Mouse (Mus musculus) midbrain, embryonic 11.5 days (tissue): ENCODE measurements around the gene Unc5a. TPM values are rescaled to one million over a fixed set of nuclear protein-coding genes. Genes with fewer than 3 reads are reported as not detected.

Source experiments
- ATAC-seq: fragments of 200-750 bp; cut with Nextera tagmentation; 2 replicates; pipeline ENCODE4 v1.8.0; 2017; ENCODE audit warnings: moderate TSS enrichment, moderate library complexity; ENCODE audit not compliant: low FRiP score
- DNase-seq: peaks from one replicate; pipeline ENCODE4 v3.0.0; 2015; ENCODE audit warnings: low spot score; ENCODE audit errors: missing footprints
- H3K27ac ChIP-seq: fragments of 300-500 bp; sonication (generic); 2 replicates; pipeline ENCODE4 v1.5.1; 2014; ENCODE audit warnings: low read depth, low read length
- H3K27me3 ChIP-seq: fragments of 300-500 bp; sonication (generic); 2 replicates; pipeline ENCODE4 v1.6.1; 2014; ENCODE audit warnings: mild to moderate bottlenecking, low read length, moderate library complexity, mixed read lengths; ENCODE audit not compliant: control insufficient read depth, insufficient read depth
- H3K36me3 ChIP-seq: fragments of 300-500 bp; sonication (generic); 2 replicates; pipeline ENCODE4 v1.6.1; 2014; ENCODE audit warnings: mild to moderate bottlenecking, low read length, moderate library complexity, mixed read lengths; ENCODE audit not compliant: control insufficient read depth, insufficient read depth
- H3K4me1 ChIP-seq: fragments of 300-500 bp; sonication (generic); 2 replicates; pipeline ENCODE4 v1.6.1; 2014; ENCODE audit warnings: low read length; ENCODE audit not compliant: control insufficient read depth, insufficient read depth
- H3K4me2 ChIP-seq: fragments of 300-500 bp; sonication (generic); 2 replicates; pipeline ENCODE4 v1.6.1; 2014; ENCODE audit warnings: mild to moderate bottlenecking, moderate library complexity
- H3K4me3 ChIP-seq: fragments of 300-500 bp; sonication (generic); 2 replicates; pipeline ENCODE4 v1.5.1; 2014; ENCODE audit warnings: low read depth, low read length
- H3K9ac ChIP-seq: fragments of 300-500 bp; sonication (generic); 2 replicates; pipeline ENCODE4 v1.6.1; 2014; ENCODE audit warnings: low read length
- H3K9me3 ChIP-seq: fragments of 300-500 bp; sonication (generic); 2 replicates; pipeline ENCODE4 v1.6.1; 2016; ENCODE audit warnings: low read length; ENCODE audit not compliant: control insufficient read depth
- WGBS: fragments of 180-500 bp; shearing (Covaris S2); extraction: QIAGEN DNeasy Blood & Tissue Kit; methylation state at CpG from one replicate; pipeline ENCODE4 v1.1.7; 2014; 5-methylcytosine and 5-hydroxymethylcytosine counted together
- polyA plus RNA-seq: library from polyadenylated mRNA; unstranded; fragments of >200 nt; fragmentation: Nextera tagmentation; extraction: Ambion mirVana; gene quantifications from 2 replicates; pipeline ENCODE4 v1.2.1, GENCODE M21; 2014

The Unc5a gene
- polyA plus RNA-seq, 1 experiment from 2014 or later = 2.9 TPM

DNA sequence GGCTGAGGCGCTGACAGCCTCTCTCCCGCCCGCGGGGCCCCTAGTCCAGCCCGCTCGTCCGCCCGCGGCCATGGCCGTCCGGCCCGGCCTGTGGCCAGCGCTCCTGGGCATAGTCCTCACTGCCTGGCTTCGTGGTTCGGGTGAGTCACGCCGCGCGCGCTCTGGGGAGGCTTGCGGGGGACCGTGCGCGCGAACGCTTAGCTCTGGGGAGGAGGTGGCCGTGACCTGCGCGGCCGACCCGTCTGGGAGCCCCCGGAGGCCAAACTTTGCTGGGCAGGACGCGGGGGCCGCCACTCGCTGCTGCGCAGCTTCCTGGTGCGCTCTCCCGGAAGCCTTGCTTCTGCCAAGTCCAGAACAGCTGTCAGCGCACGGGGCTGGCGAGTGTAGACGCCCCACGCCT is 381 bp downstream of the Unc5a start:
- no peaks in the 10 kb centered on the region for H3K9me3 ChIP-seq
- peak; percentile 95 for DNase-seq

GRCm38 (mm10) chr13:54950131-54950530 is 920 bp downstream of the Unc5a start:
- peak overlapping the region; percentile 60 for H3K4me3 ChIP-seq
- H3K27ac ChIP-seq = no peak overlapping the region
- H3K27me3 ChIP-seq = peaks cover 87% of the 10 kb centered on the region
- no peaks in the 10 kb centered on the region for H3K9me3 ChIP-seq
- H3K9ac ChIP-seq = peak overlapping the region; percentile 14; the same call in 1 of the 2 replicates
- DNase-seq = no peak
- ATAC-seq = no peak
- H3K36me3 ChIP-seq = no peaks in the 10 kb centered on the region
- H3K4me1 ChIP-seq = peaks cover 14% of the 10 kb centered on the region
- H3K4me2 ChIP-seq = peak overlapping the region; percentile 94
- under 1% methylated on average over 9 of the region's 9 CpGs for WGBS

More for the DNA sequence above, 381 bp downstream of the Unc5a start:
- Histone ChIP-seq H3K27me3 (peaks cover 86% of the 10 kb centered on the region), H3K36me3 (no peaks in the 10 kb centered on the region), H3K27ac (0 out of 2 replicates have a peak overlapping the region, but pooled peaks have one; percentile 10), H3K9ac (peak overlapping the region; percentile 64), H3K4me3 (peak overlapping the region; percentile 60), H3K4me1 (peaks cover 14% of the 10 kb centered on the region), H3K4me2 (peak overlapping the region; percentile 94)
- WGBS = under 1% methylated on average over 44 of the region's 44 CpGs
- peak; percentile 53 for ATAC-seq

DNA sequence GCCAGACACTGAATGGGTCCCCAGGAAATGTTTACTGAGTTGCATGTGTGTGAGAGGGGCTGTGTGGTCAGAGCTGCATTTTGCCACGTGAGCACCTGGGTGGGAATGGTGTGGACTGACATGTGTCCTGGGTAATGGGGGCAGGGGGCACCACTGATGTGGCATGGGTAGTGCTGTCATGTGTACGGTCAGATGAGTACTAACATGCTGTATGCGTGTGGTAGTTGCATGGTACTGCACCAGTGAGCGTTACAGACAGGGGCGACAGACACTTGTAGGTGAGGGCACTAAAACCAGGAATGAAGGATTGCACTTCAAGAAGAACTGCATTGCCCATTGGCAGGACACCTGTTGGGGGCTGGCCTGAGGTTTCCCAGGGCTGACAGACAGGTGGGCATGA is 2.0 kb downstream of the Unc5a start:
- peaks cover 14% of the 10 kb centered on the region for H3K4me1 ChIP-seq

GRCm38 (mm10) chr13:54954745-54955144 is 5.5 kb downstream of the Unc5a start:
- H3K36me3 ChIP-seq = no peaks in the 10 kb centered on the region
- peaks cover 18% of the 10 kb centered on the region for H3K4me1 ChIP-seq

More for the DNA sequence above, 2.0 kb downstream of the Unc5a start:
- no peak overlapping the region for H3K9ac ChIP-seq
- H3K27ac ChIP-seq = no peak overlapping the region
- 56% methylated on average over 5 of the region's 5 CpGs for WGBS
- no peak overlapping the region for H3K4me3 ChIP-seq
- H3K4me2 ChIP-seq = no peak overlapping the region
- H3K27me3 ChIP-seq = peaks cover 94% of the 10 kb centered on the region
- H3K9me3 ChIP-seq = no peaks in the 10 kb centered on the region
- no peak for DNase-seq
- no peak for ATAC-seq
- H3K36me3 ChIP-seq = no peaks in the 10 kb centered on the region

DNA sequence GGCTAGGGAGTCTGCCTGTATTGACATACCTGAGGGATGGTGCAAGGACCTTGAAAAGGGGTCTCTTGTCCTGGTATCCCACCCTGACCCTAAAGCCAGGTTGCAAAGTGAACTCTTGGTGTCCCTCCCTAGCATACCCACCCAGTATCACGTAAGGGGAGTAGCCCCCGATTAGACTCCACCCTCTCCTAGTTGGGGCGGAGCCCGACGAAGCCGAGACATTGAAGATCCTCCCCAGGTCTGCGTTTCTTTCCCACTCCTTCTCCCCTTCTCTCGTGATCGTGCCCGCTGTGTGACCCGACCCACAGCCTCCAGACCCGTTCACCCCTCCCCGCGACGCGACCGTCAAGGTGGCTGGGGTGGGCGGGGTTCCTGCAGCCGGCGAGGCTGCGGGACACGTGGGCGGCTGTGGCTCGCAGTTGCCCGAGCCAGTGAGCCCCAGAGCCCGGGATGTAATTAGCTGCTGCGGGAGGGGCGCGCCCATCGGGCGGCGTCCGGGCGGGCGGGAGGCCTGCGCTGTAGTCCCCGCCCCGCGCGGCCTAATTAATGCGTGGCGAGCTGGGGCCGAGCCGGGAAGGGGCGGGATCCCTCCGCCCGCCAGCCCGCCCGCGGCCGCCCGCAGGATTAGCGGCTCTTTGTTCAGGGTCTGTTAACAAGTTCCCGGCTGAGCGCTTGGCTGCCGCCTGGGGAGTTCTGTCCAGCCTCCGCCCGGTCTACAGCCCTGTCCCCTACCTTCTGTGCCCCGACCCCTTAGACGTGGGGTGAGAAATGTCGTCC is 6.7 kb downstream of the Unc5a start:
- peaks cover 16% of the 10 kb centered on the region for H3K4me1 ChIP-seq
- H3K36me3 ChIP-seq = no peaks in the 10 kb centered on the region
- WGBS = under 1% methylated on average over 58 of the region's 61 CpGs
- ATAC-seq (peak; percentile 90), DNase-seq (peak; percentile 97)
- H3K27me3 ChIP-seq = peaks cover 84% of the 10 kb centered on the region
- H3K4me3 ChIP-seq = peak overlapping the region; percentile 46
- H3K27ac ChIP-seq = peak overlapping the region; percentile 52; the same call in 1 of the 2 replicates
- H3K9ac ChIP-seq = peak overlapping the region; percentile 63
- H3K4me2 ChIP-seq = peak overlapping the region; percentile 68
- no peaks in the 10 kb centered on the region for H3K9me3 ChIP-seq

More at GRCm38 (mm10) chr13:54954745-54955144, 5.5 kb downstream of the Unc5a start:
- Histone ChIP-seq H3K27me3 (peaks cover 89% of the 10 kb centered on the region), H3K4me3 (no peak overlapping the region), H3K9ac (no peak overlapping the region), H3K27ac (no peak overlapping the region), H3K4me2 (no peak overlapping the region), H3K9me3 (no peaks in the 10 kb centered on the region)
- no peak for ATAC-seq
- WGBS = 65% methylated on average over 2 of the region's 2 CpGs
- no peak for DNase-seq

DNA sequence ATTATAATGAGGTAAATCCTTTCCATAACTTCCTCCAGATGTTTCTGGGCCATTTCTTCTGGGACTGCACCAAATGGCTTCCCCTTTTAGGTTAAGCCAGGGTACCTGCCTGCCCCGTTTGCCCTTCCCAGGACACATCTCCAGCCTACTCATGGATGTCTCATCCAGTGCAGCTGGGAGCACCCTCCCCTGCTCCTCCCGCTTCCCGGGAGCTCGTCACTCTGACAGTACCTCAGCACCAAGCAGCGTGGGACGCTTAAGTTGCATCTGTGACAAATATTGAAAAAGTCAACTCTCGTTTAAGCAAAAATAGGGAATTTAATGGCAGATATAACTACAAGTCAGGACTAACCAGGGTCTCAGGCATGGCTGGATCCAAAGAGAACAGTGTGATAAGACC is 8.1 kb downstream of the Unc5a start:
- H3K4me3 ChIP-seq = no peak overlapping the region
- H3K4me2 ChIP-seq = no peak overlapping the region
- no peaks in the 10 kb centered on the region for H3K9me3 ChIP-seq
- peaks cover 16% of the 10 kb centered on the region for H3K4me1 ChIP-seq
- DNase-seq (no peak), ATAC-seq (no peak)
- no peak overlapping the region for H3K27ac ChIP-seq
- H3K36me3 ChIP-seq = no peaks in the 10 kb centered on the region
- no peak overlapping the region for H3K9ac ChIP-seq
- WGBS = 69% methylated on average over 7 of the region's 7 CpGs
- H3K27me3 ChIP-seq = peaks cover 79% of the 10 kb centered on the region

DNA sequence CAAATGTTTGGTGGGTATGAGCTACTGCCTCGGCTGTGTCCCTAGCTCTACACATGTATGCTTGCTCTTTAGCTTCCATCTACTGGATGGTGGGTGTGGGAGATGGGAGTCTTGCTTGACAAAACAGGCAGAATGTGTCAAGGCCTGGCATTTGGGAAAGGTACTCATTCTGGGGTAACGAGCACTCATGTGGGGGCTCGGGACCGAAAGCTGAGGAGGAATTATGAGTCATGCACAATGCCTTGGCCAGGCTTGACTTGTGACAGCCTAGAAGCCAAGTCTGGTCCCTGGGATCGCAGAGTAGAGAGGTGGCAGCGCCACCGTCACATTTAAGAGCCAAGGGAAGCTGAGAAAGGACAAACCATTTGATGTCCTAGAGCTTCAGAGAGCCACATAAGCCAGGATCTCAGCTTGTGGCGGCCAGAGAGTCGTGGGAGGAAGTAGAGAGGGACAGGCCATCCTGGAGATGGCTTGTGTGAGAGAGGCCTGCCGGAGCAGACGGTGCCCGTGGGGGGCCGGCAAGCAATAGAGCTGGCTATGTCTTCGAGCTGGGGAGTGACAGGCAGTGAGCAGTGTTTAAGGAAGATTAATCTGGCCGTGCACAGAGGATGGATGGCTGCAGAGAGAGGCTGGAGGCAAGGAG is 10.0 kb downstream of the Unc5a start:
- H3K9me3 ChIP-seq = no peaks in the 10 kb centered on the region
- H3K4me1 ChIP-seq = peaks cover 20% of the 10 kb centered on the region
- H3K27ac ChIP-seq = no peak overlapping the region
- no peak overlapping the region for H3K9ac ChIP-seq
- peaks cover 66% of the 10 kb centered on the region for H3K27me3 ChIP-seq
- no peak overlapping the region for H3K4me2 ChIP-seq
- ATAC-seq (no peak), DNase-seq (no peak)
- H3K36me3 ChIP-seq = no peaks in the 10 kb centered on the region
- 41% methylated on average over 15 of the region's 15 CpGs for WGBS
- H3K4me3 ChIP-seq = no peak overlapping the region

DNA sequence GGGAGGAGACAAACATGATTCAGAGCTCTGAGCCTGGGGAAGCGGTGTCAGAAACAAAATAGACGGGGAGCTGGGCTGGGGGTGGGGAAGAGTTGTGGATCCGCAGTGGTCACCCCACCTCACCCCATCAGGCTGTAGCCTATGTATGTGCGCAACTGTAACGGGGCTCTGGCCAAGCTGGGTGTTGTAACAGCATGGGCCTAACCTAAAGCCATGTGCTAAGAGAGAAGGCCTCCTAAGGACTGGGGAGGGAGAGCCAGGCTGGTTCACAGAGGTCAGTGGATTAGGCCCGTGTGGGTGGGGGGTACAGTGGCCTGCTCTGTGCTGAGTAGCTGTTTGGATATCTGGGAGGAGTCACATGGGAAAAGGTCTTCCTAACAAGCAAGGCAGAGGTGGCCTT is 10.6 kb downstream of the Unc5a start:
- H3K4me1 ChIP-seq = peaks cover 20% of the 10 kb centered on the region

DNA sequence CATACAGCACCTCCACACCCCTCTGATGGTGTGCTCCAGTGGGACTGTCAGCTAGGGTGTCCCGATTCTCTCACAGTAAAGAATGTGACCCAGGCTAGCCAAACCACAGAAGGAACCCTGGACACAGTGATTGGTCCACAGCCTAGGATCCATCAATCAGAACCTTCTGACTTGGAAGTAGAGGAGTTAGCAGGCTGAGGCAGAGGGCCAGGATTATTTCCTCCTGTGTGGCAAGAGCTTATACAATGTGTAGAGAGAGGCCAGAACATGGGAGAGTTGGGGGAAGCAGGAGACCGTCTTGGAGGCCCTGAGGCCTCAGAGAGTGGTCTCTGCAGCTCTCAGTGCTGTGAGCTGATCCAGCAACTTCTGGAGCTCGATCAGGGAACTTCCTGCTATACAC is 11.3 kb downstream of the Unc5a start:
- peaks cover 53% of the 10 kb centered on the region for H3K27me3 ChIP-seq
- H3K4me1 ChIP-seq = peaks cover 20% of the 10 kb centered on the region
- no peak overlapping the region for H3K27ac ChIP-seq

More for the DNA sequence above, 10.6 kb downstream of the Unc5a start:
- 55% methylated on average over 6 of the region's 6 CpGs for WGBS
- H3K27me3 ChIP-seq = peaks cover 59% of the 10 kb centered on the region
- H3K4me3 ChIP-seq = no peak overlapping the region
- ATAC-seq (no peak), DNase-seq (no peak)
- H3K9ac ChIP-seq = no peak overlapping the region
- H3K36me3 ChIP-seq = no peaks in the 10 kb centered on the region
- H3K27ac ChIP-seq = no peak overlapping the region
- no peak overlapping the region for H3K4me2 ChIP-seq
- no peaks in the 10 kb centered on the region for H3K9me3 ChIP-seq

More for the DNA sequence above, 11.3 kb downstream of the Unc5a start:
- Histone ChIP-seq H3K9me3 (no peaks in the 10 kb centered on the region), H3K4me3 (no peak overlapping the region), H3K9ac (no peak overlapping the region), H3K36me3 (no peaks in the 10 kb centered on the region), H3K4me2 (no peak overlapping the region)
- ATAC-seq (no peak), DNase-seq (no peak)
- WGBS = 66% methylated on average over 3 of the region's 3 CpGs
